Mouse (Mus musculus) splenic B cell, adult 2 months (primary cell): ENCODE measurements at regions not wholly inside any gene's neighbourhood (a gene's known extent, or its start where the extent isn't known, plus 50 kb on each side); places are given as distances from the start of the nearest gene placed in this dataset.

ENCODE experiments used
- DNase-seq: peaks from one replicate; pipeline ENCODE4 v3.0.0-alpha.2; 2011; ENCODE audit warnings: low read depth, low spot score
- H3K27me3 ChIP-seq: 2 replicates; pipeline ENCODE4 v1.6.1; 2012; ENCODE audit warnings: mild to moderate bottlenecking, low read length, moderate library complexity, mixed read lengths; ENCODE audit not compliant: control insufficient read depth, poor library complexity, insufficient read depth, severe bottlenecking
- H3K36me3 ChIP-seq: 2 replicates; pipeline ENCODE4 v1.6.1; 2012; ENCODE audit warnings: mild to moderate bottlenecking, low read length, moderate library complexity, mixed read lengths; ENCODE audit not compliant: control insufficient read depth, poor library complexity, insufficient read depth, severe bottlenecking

GRCm38 (mm10) chr9:24833766-24834165, 59.7 kb upstream of the Tbx20 start:
- Histone ChIP-seq H3K27me3 (no peaks in the 10 kb centered on the region), H3K36me3 (no peaks in the 10 kb centered on the region)
- no peak for DNase-seq

GRCm38 (mm10) chr9:24848210-24848609, 74.1 kb upstream of the Tbx20 start:
- no peak for DNase-seq

GRCm38 (mm10) chr9:24859459-24859858, 85.4 kb upstream of the Tbx20 start:
- DNase-seq: no peak

More at GRCm38 (mm10) chr9:24848210-24848609, 74.1 kb upstream of the Tbx20 start:
- Histone ChIP-seq H3K36me3 (no peaks in the 10 kb centered on the region), H3K27me3 (no peaks in the 10 kb centered on the region)

GRCm38 (mm10) chr9:24866390-24867173, 92.5 kb upstream of the Tbx20 start:
- DNase-seq: no peak
- Histone ChIP-seq H3K27me3 (no peaks in the 10 kb centered on the region), H3K36me3 (no peaks in the 10 kb centered on the region)

More at GRCm38 (mm10) chr9:24859459-24859858, 85.4 kb upstream of the Tbx20 start:
- no peaks in the 10 kb centered on the region for H3K36me3 ChIP-seq
- H3K27me3 ChIP-seq: no peaks in the 10 kb centered on the region

GRCm38 (mm10) chr9:24868746-24869145, 94.6 kb upstream of the Tbx20 start:
- H3K27me3 ChIP-seq: no peaks in the 10 kb centered on the region
- no peaks in the 10 kb centered on the region for H3K36me3 ChIP-seq
- no peak for DNase-seq

GRCm38 (mm10) chr9:24874434-24875143, 100.5 kb upstream of the Tbx20 start:
- Histone ChIP-seq H3K36me3 (no peaks in the 10 kb centered on the region), H3K27me3 (no peaks in the 10 kb centered on the region)
- no peak for DNase-seq

- no peak for DNase-seq
- Histone ChIP-seq H3K27me3 (no peaks in the 10 kb centered on the region), H3K36me3 (no peaks in the 10 kb centered on the region)
Measured at GRCm38 (mm10) chr9:24878384-24879174, 104.5 kb upstream of the Tbx20 start.

GRCm38 (mm10) chr9:24879662-24880061, 105.6 kb upstream of the Tbx20 start:
- no peak for DNase-seq
- no peaks in the 10 kb centered on the region for H3K27me3 ChIP-seq

GRCm38 (mm10) chr9:24884011-24884410, 109.9 kb upstream of the Tbx20 start:
- Histone ChIP-seq H3K27me3 (no peaks in the 10 kb centered on the region), H3K36me3 (no peaks in the 10 kb centered on the region)
- DNase-seq: no peak

More at GRCm38 (mm10) chr9:24879662-24880061, 105.6 kb upstream of the Tbx20 start:
- no peaks in the 10 kb centered on the region for H3K36me3 ChIP-seq

- H3K27me3 ChIP-seq: no peaks in the 10 kb centered on the region
- H3K36me3 ChIP-seq: no peaks in the 10 kb centered on the region
- no peak for DNase-seq
Measured at GRCm38 (mm10) chr9:24888282-24888681, 114.2 kb upstream of the Tbx20 start.

- Histone ChIP-seq H3K36me3 (no peaks in the 10 kb centered on the region), H3K27me3 (no peaks in the 10 kb centered on the region)
- no peak for DNase-seq
Measured at GRCm38 (mm10) chr9:24896498-24897261, 122.6 kb upstream of the Tbx20 start.

GRCm38 (mm10) chr9:24899206-24899928, 125.3 kb upstream of the Tbx20 start:
- DNase-seq: no peak

GRCm38 (mm10) chr9:24903706-24904105, 129.6 kb upstream of the Tbx20 start:
- H3K36me3 ChIP-seq: no peaks in the 10 kb centered on the region
- DNase-seq: no peak
- no peaks in the 10 kb centered on the region for H3K27me3 ChIP-seq

More at GRCm38 (mm10) chr9:24899206-24899928, 125.3 kb upstream of the Tbx20 start:
- Histone ChIP-seq H3K36me3 (no peaks in the 10 kb centered on the region), H3K27me3 (no peaks in the 10 kb centered on the region)
